Mouse (Mus musculus) monocyte, adult 5-6 weeks (primary cell): Measurements from ENCODE around the gene Msmb. TPM values are rescaled to one million over a fixed set of nuclear protein-coding genes. Genes with fewer than 3 reads are reported as not detected.

Experiments used
- ATAC-seq: fragments of 153-309, 156-312 bp; replicated peaks from 2 replicates; pipeline ENCODE4 v1.8.0; 2017; ENCODE audit warnings: mild to moderate bottlenecking; ENCODE audit not compliant: low TSS enrichment, insufficient number of reproducible peaks, severe bottlenecking, poor library complexity, low FRiP score
- total RNA-seq: library from RNA; stranded (forward); fragments of 200-1000, 200-491, 200-594 nt; gene quantifications from 3 replicates; pipeline ENCODE4 v1.2.3, GENCODE M21; 2017

The Msmb gene
- total RNA-seq, 1 experiment from 2014 or later: not detected

GRCm38 (mm10) chr14:32144734-32145133, 2.9 kb downstream of the Msmb start:
- ATAC-seq: no peak

GRCm38 (mm10) chr14:32145401-32145800, 3.6 kb downstream of the Msmb start:
- no peak for ATAC-seq

DNA sequence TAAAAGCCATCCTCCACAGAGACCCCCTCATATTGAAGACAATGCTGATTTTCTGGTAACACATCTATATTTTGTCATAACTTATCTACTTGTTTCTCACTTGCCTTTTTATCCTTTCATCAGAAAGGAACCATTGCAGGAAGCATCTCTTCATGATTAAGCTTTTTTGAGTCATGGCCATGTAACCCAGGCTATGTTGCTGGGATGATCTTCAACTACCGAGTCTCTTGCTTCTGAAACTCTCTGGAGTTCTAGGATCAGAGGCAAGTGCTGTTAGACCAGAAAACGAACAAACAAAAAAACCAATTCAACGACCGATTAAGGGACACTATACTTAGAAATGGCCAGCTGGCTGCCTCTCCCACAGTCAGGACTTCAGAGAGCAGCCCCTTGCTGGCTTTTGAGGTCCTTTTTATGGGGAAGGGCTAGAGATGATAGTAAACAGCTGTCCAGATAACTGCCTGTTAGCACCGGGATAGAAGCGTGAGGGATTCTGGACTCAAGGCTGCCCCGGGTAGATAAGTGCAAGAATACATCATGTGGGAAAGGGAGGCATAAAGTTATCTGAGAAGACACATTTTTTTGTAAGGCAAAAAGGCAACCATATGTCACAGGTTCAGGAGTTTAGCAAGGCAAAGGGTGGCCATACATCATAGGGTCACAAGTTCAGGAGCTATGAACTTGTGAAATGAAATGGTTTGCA, 4.1 kb downstream of the Msmb start:
- ATAC-seq: no peak

- ATAC-seq: no peak
Observed at GRCm38 (mm10) chr14:32146578-32146977, 4.8 kb downstream of the Msmb start.

GRCm38 (mm10) chr14:32150872-32151271, 9.0 kb downstream of the Msmb start:
- ATAC-seq: no peak

GRCm38 (mm10) chr14:32152243-32152965, 10.6 kb downstream of the Msmb start:
- no peak for ATAC-seq

- ATAC-seq: no peak
Observed at GRCm38 (mm10) chr14:32153156-32153555, 11.3 kb downstream of the Msmb start.

GRCm38 (mm10) chr14:32154758-32155157, 12.9 kb downstream of the Msmb start:
- no peak for ATAC-seq

GRCm38 (mm10) chr14:32159150-32159670, 17.4 kb downstream of the Msmb start:
- peak; percentile 52; the same call in 1 of the 2 replicates for ATAC-seq

DNA sequence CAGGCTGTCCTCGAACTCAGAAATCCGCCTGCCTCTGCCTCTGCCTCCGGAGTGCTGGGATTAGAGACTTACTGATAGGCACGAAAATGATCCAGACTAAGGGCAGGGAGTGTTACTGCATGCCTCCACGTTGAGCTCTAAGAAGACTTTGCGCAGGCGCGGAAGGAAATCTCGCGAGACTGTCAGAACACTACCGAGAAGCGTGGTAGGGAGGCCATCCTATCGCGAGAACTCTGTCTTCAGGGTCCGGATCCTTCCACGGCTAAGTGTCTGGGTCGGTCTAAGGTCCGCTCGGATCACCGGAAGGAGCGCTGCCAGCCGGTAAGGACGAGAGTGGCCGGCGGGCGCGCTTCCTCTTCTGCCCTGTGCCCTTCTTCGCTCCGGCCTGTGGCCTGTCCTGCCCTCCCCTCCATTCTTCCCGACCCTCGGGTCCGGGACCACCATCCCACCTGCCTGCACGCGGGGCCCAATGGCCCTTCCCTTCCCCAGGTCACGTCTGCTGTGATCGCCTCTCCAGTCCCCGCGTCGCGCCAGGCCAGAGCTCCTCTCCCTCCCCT, 17.9 kb downstream of the Msmb start, which contains the start of gene Ncoa4:
Gene Ncoa4 (plus strand): TSS at position 176 of the 557 bp plus-strand sequence.
- ATAC-seq: peak; percentile 96

- ATAC-seq: no peak
Observed at GRCm38 (mm10) chr14:32160563-32160962, 18.7 kb downstream of the Msmb start.

- no peak for ATAC-seq
Observed at GRCm38 (mm10) chr14:32161090-32161885, 19.5 kb downstream of the Msmb start.

DNA sequence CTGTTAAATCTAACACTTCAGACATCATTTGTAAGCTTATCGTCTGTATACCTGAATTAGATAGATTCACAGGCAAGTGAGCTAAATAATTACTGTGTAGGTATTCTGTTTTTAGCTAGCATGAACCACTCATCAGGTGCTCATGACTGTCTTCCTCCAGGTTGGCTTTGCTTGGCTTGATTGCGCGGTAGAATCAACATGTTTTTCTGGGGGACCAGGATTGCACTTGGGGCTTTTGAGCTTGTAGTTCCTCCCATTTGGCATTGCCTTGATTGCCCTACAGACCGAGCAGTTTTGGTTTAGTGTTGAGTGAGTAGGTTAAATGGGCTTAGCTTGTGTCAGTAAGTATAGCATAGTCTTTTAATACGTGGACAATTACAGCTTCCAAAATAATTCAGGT, 20.4 kb downstream of the Msmb start:
- ATAC-seq: no peak

GRCm38 (mm10) chr14:32163203-32163888, 21.5 kb downstream of the Msmb start:
- ATAC-seq: no peak

DNA sequence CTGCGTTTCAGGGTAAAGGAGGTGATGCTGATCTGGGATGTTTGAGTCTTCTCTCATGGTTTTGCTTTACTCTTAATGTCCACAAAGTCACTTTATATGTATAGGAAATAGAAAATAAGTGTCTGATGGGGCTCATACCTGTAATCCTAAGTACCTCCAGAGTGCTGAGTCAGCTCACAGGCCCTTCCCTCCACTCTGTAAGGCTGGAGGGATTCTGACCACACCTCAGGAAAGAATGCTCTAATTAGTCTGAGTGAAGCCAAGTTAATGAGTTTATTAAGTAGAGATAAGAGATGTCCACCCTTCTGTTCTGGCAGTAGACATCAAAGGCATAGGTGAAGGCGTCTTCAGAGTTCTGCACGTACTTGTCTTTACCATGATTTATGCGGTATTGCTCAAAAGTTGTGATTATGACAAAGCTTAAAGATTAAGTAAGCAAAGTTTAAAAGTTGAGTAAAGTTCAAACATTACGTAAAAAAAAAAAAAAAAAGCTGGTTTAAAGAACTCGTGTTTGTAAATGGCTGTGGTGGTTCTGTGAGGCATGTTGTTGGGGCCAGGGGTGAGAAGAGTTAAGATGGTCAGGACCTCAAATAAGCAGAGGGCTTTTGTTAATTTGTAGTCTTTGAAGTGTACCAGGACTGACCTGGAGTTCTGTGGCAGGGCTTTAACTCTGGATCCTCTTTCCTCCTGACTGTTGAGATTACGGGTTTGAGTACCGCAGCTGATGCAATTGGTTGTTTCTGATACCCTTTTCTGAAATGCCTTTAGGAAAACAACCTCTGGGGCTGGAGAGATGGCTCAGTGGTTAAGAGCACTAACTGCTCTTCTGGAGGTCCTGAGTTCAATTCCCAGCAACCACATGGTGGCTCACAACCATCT, 22.6 kb downstream of the Msmb start:
- ATAC-seq: no peak

DNA sequence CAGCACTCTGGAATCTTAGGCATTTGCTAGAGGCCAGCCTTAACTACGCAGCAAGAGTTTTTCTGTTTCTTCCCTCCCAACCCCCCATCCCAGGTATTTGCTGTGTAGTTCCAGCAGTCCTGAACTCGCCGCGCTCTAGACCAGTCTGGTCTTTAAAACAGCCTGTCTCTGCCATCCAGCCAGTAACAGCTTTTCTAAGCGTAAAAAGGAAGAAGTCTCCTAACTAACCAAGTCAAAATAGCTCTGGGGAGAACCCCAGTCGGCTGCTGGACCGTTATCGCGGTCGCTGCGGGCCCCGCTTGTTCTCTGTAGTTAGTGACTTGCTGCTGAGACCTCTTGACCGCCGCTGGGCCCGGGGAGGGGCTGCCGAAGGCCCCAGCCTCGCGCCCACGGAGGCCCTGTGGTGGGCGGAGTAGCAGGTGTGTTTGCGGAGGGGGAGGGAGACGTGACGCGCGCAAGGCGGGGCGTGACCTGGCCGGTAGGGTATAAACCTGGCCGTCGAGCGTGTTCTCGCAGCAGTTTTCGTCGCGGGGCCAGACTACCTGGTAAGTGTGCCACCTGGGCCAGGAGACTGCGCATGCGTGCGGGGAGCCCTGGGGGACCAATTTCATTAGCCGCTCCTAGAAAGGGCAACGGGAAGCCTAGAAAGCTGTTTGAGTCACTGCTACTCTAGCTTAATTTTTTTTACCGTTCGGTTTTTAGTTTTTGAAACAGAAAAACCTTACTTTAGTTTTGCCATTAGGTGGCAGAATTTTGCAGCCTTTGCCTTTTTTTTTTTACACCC, 23.6 kb downstream of the Msmb start:
- ATAC-seq: peak; percentile 51

DNA sequence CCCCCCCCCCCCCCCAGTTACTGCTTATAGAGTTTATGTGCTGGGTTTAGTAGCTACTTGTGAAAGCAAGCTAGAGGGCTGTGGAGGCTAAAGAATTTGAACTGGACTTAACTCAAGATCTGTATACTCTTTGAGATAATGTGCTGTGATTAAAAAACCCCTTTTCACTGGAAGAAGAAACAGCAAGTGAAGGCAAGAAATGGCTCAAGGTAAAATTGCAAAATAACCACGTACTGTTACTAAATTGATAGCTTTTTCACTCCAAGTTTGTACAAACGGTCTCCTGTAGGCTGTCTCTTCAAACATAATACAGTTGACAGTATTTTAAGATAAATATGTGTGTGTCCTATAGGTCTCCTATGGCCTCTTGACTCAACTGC, 24.2 kb downstream of the Msmb start:
- no peak for ATAC-seq
